Mouse (Mus musculus) MEL (cell line): ENCODE data around the gene Msantd1. TPM values are rescaled to one million over a fixed set of nuclear protein-coding genes. Genes with fewer than 3 reads are reported as not detected.

Experiments
- DNase-seq: peaks from one replicate; pipeline ENCODE4 v3.0.0; 2011; ENCODE audit warnings: low read depth, low spot score
- H3K27ac ChIP-seq: 2 replicates; pipeline ENCODE4 v1.5.1; 2012; ENCODE audit warnings: low read depth, mild to moderate bottlenecking, control low read depth, low read length, moderate library complexity; ENCODE audit not compliant: control insufficient read depth
- H3K27me3 ChIP-seq, 2 experiments: fragments of 150-350 bp in 1 of 2; sonication (generic) in 1 of 2; 2 replicates each; pipeline ENCODE4 v1.6.1; 2012; ENCODE audit warnings: low read length in 2 of 2, mild to moderate bottlenecking in 2 of 2, improper control_type of control experiment in 1 of 2, moderate library complexity in 1 of 2; ENCODE audit not compliant: insufficient read depth in 2 of 2, control insufficient read depth in 1 of 2
- H3K36me3 ChIP-seq, 2 experiments: 2 replicates each; pipeline ENCODE4 v1.6.1; 2012 to 2014; ENCODE audit warnings: low read length in 2 of 2, improper control_type of control experiment in 1 of 2, inconsistent platforms in 1 of 2, mild to moderate bottlenecking in 1 of 2; ENCODE audit not compliant: insufficient read depth in 2 of 2, control insufficient read depth in 1 of 2
- H3K4me1 ChIP-seq, 2 experiments: fragments of 150-350 bp in 1 of 2; sonication (generic) in 1 of 2; 2 replicates each; pipeline ENCODE4 v1.6.1; 2012; ENCODE audit warnings: low read length in 2 of 2, improper control_type of control experiment in 1 of 2, mild to moderate bottlenecking in 1 of 2; ENCODE audit not compliant: insufficient read depth in 2 of 2, control insufficient read depth in 1 of 2
- H3K4me3 ChIP-seq, 2 experiments: fragments of 150-350 bp in 1 of 2; sonication (generic) in 1 of 2; 2 replicates each; pipeline ENCODE4 v1.5.1; 2012; ENCODE audit warnings: low read depth in 2 of 2, low read length in 2 of 2, mild to moderate bottlenecking in 2 of 2, moderate library complexity in 2 of 2, control low read depth in 1 of 2, improper control_type of control experiment in 1 of 2; ENCODE audit not compliant: control insufficient read depth in 1 of 2, insufficient read depth in 1 of 2
- H3K79me2 ChIP-seq: 2 replicates; pipeline ENCODE4 v1.6.1; 2012; ENCODE audit warnings: mild to moderate bottlenecking, low read length, moderate library complexity; ENCODE audit not compliant: control insufficient read depth, poor library complexity, insufficient read depth
- H3K9ac ChIP-seq: 2 replicates; pipeline ENCODE4 v1.6.1; 2012; ENCODE audit warnings: low read depth, mild to moderate bottlenecking, control low read depth, low read length, moderate library complexity; ENCODE audit not compliant: control insufficient read depth, poor library complexity, severe bottlenecking
- H3K9me3 ChIP-seq: fragments of 150-350 bp; sonication (generic); replicated peaks from 2 replicates; pipeline ENCODE4 v1.6.1; 2012; ENCODE audit warnings: mild to moderate bottlenecking, low read length, improper control_type of control experiment, moderate library complexity; ENCODE audit not compliant: insufficient read depth
- CTCF ChIP-seq, 3 experiments: IDR thresholded peaks in 2 of 3; conservative IDR thresholded peaks in 1 of 3; 2 replicates each; pipeline ENCODE4 v1.5.1; 2011 to 2012; ENCODE audit warnings: low read length in 3 of 3, low read depth in 2 of 3, mild to moderate bottlenecking in 2 of 3, improper control_type of control experiment in 1 of 3, inconsistent platforms in 1 of 3, mixed read lengths in 1 of 3, moderate library complexity in 1 of 3; ENCODE audit not compliant: control insufficient read depth in 1 of 3, insufficient read depth in 1 of 3, poor library complexity in 1 of 3, severe bottlenecking in 1 of 3
- ELF1 ChIP-seq: IDR thresholded peaks from 2 replicates; pipeline ENCODE4 v1.6.1; 2014; ENCODE audit warnings: low read depth, mild to moderate bottlenecking, inconsistent platforms, low read length, improper control_type of control experiment, moderate library complexity
- EP300 ChIP-seq, 2 experiments: IDR thresholded peaks; 2 replicates each; pipeline ENCODE4 v1.6.1; 2011; ENCODE audit warnings: improper control_type of control experiment in 2 of 2, low read length in 2 of 2, low read depth in 1 of 2, mild to moderate bottlenecking in 1 of 2
- ETS1 ChIP-seq: IDR thresholded peaks from 2 replicates; pipeline ENCODE4 v1.6.1; 2012; ENCODE audit warnings: low read depth, mild to moderate bottlenecking, inconsistent platforms, low read length, improper control_type of control experiment, moderate library complexity
- GATA1 ChIP-seq: IDR thresholded peaks from 2 replicates; pipeline ENCODE4 v1.6.1; 2011; ENCODE audit warnings: low read depth, low read length, improper control_type of control experiment
- HCFC1 ChIP-seq: IDR thresholded peaks from 2 replicates; pipeline ENCODE4 v1.6.1; 2012; ENCODE audit warnings: low read depth, mild to moderate bottlenecking, inconsistent platforms, low read length, improper control_type of control experiment, moderate library complexity
- KAT2A ChIP-seq: conservative IDR thresholded peaks from 2 replicates; pipeline ENCODE4 v1.6.1; 2012; ENCODE audit warnings: low read depth, low read length, improper control_type of control experiment, inconsistent platforms
- MAFK ChIP-seq: IDR thresholded peaks from 2 replicates; pipeline ENCODE4 v1.6.1; 2011; ENCODE audit warnings: low read depth, mild to moderate bottlenecking, low read length, improper control_type of control experiment, borderline replicate concordance
- MAX ChIP-seq: IDR thresholded peaks from 2 replicates; pipeline ENCODE4 v1.6.1; 2011; ENCODE audit warnings: low read length, improper control_type of control experiment
- MAZ ChIP-seq: IDR thresholded peaks from 2 replicates; pipeline ENCODE4 v1.6.1; 2012; ENCODE audit warnings: low read depth, mild to moderate bottlenecking, inconsistent platforms, low read length, improper control_type of control experiment
- MXI1 ChIP-seq: IDR thresholded peaks from 2 replicates; pipeline ENCODE4 v1.6.1; 2011; ENCODE audit warnings: mild to moderate bottlenecking, low read depth, low read length, improper control_type of control experiment
- MYB ChIP-seq: IDR thresholded peaks from 2 replicates; pipeline ENCODE4 v1.6.1; 2011; ENCODE audit warnings: mild to moderate bottlenecking, low read depth, low read length, improper control_type of control experiment
- MYC ChIP-seq: IDR thresholded peaks from 2 replicates; pipeline ENCODE4 v1.6.1; 2011; ENCODE audit warnings: low read depth, mild to moderate bottlenecking, low read length, improper control_type of control experiment, moderate library complexity
- NRF1 ChIP-seq: IDR thresholded peaks from 2 replicates; pipeline ENCODE4 v1.6.1; 2014; ENCODE audit warnings: low read depth, mild to moderate bottlenecking, inconsistent platforms, low read length, improper control_type of control experiment, moderate library complexity; ENCODE audit not compliant: poor library complexity, insufficient read depth, severe bottlenecking
- POLR2AphosphoS2 ChIP-seq: IDR thresholded peaks from 2 replicates; pipeline ENCODE4 v1.6.1; 2011; ENCODE audit warnings: low read length, improper control_type of control experiment
- POLR2AphosphoS5 ChIP-seq: IDR thresholded peaks from 2 replicates; pipeline ENCODE4 v1.6.1; 2012; ENCODE audit warnings: low read depth, borderline replicate concordance, mild to moderate bottlenecking, inconsistent platforms, low read length, moderate library complexity, mixed read lengths
- RAD21 ChIP-seq: IDR thresholded peaks from 2 replicates; pipeline ENCODE4 v1.6.1; 2011; ENCODE audit warnings: mild to moderate bottlenecking, low read depth, low read length, improper control_type of control experiment
- RCOR1 ChIP-seq: IDR thresholded peaks from 2 replicates; pipeline ENCODE4 v1.6.1; 2012; ENCODE audit warnings: low read depth, mild to moderate bottlenecking, inconsistent platforms, low read length, improper control_type of control experiment
- SIN3A ChIP-seq: IDR thresholded peaks from 2 replicates; pipeline ENCODE4 v1.6.1; 2012; ENCODE audit warnings: low read length, improper control_type of control experiment, inconsistent platforms
- TAL1 ChIP-seq: IDR thresholded peaks from 2 replicates; pipeline ENCODE4 v1.6.1; 2012; ENCODE audit warnings: mild to moderate bottlenecking, inconsistent platforms, low read length, moderate library complexity, mixed read lengths
- TBP ChIP-seq: IDR thresholded peaks from 2 replicates; pipeline ENCODE4 v1.8.0; 2011; ENCODE audit warnings: low read depth, low read length, improper control_type of control experiment
- TCF12 ChIP-seq: IDR thresholded peaks from 2 replicates; pipeline ENCODE4 v1.6.1; 2014; ENCODE audit warnings: low read depth, mild to moderate bottlenecking, inconsistent platforms, low read length, improper control_type of control experiment, moderate library complexity
- UBTF ChIP-seq: IDR thresholded peaks from 2 replicates; pipeline ENCODE4 v1.6.1; 2012; ENCODE audit warnings: low read depth, mild to moderate bottlenecking, inconsistent platforms, low read length, improper control_type of control experiment, moderate library complexity, borderline replicate concordance; ENCODE audit not compliant: insufficient read depth
- ZNF384 ChIP-seq: IDR thresholded peaks from 2 replicates; pipeline ENCODE4 v1.6.1; 2012; ENCODE audit warnings: low read depth, mild to moderate bottlenecking, inconsistent platforms, low read length, improper control_type of control experiment
- polyA plus RNA-seq, 2 experiments: library from polyadenylated mRNA; stranded (reverse) in 1 of 2; unstranded in 1 of 2; fragments of >175 nt in 1 of 2; fragments of >200 nt in 1 of 2; gene quantifications; 2 replicates each; pipeline versions ENCODE4 v1.2.1 to v1.2.4; 2012; ENCODE audit warnings: low replicate concordance in 2 of 2, low read depth in 1 of 2; ENCODE audit not compliant: insufficient read length in 2 of 2, insufficient read depth in 1 of 2, missing spikeins in 1 of 2
- total RNA-seq: library from RNA; depleted of rRNA; stranded (reverse); fragments of 300-350 nt; gene quantifications from 2 replicates; pipeline ENCODE4 v1.2.3, GENCODE M21; 2012

The Msantd1 gene
- total and polyA plus RNA-seq, 3 experiments = 0.27 to 0.88 TPM; not detected in 1

DNA sequence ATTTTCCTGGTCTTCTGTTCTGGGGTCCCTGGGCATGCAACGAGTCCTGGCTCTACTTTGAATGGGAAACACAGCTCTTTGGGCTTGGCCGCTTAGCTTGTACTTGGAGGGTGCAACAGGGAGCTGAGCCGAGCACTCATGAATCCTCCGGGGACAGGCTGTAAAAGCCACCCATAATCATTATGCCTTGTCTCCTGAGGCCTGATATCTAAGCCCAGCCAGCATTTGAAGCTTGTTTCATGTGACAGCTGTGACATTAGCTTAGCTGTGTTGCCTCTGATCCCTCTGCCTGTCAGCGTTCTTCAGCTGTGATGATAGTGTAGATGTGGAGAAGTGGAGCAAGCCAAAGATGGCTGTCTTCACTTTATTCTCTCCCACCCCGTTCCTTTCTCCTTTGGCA lies 46.7 kb downstream of the Msantd1 start:
- Histone ChIP-seq H3K4me1 (peaks cover 28 to 30% of the 10 kb centered on the region in 2 experiments), H3K9me3 (no peaks in the 10 kb centered on the region), H3K9ac (no peak overlapping the region), H3K27me3 (no peaks in the 10 kb centered on the region), H3K36me3 (peaks cover 0 to 14% of the 10 kb centered on the region in 2 experiments; a peak in 2 of 4 replicates), H3K4me3 (no peak overlapping the region), H3K79me2 (peaks cover 4% of the 10 kb centered on the region), H3K27ac (no peak overlapping the region)
- DNase-seq = peak; percentile 34
- TF ChIP-seq MXI1 = peak; percentile 57; the same call in 1 of the 2 replicates
- no peak for TF ChIP-seq UBTF
- TF ChIP-seq ETS1 = peak; percentile 50; the same call in 1 of the 2 replicates
- TF ChIP-seq EP300 (IDR thresholded peaks at IDR 0.05; ENCODE audit: low read depth in 1 of 2, low read length in 2 of 2) = peak in 1 of 2 experiments; percentile 14; a peak in 1 of 4 replicates
- peak; percentile 56 for TF ChIP-seq SIN3A
- no peak for TF ChIP-seq RAD21

DNA sequence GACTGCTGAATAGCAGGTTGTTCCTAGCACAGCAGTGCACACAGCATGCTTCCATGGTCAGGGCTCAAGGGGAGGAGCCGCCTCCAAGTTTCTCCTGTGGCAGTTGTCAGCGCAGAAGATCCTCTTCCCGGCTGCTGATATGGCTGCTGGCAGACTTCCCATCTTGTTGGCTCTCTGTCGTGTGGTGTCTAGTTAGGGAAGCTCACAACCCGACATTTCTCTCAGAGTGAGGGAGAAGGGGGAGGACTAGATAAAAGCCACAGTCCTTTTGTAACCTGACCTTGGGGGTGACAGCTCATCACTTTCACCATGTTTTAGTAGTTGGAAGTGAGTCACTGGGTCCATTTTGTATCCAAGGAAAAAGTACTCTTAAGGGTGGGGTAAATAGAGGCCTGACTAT lies 47.8 kb downstream of the Msantd1 start:
- Histone ChIP-seq H3K27me3 (no peaks in the 10 kb centered on the region), H3K27ac (peak overlapping the region; percentile 30), H3K36me3 (peaks cover 0 to 14% of the 10 kb centered on the region in 2 experiments; a peak in 2 of 4 replicates), H3K4me3 (no peak overlapping the region), H3K9ac (no peak overlapping the region), H3K9me3 (no peaks in the 10 kb centered on the region), H3K79me2 (no peaks in the 10 kb centered on the region), H3K4me1 (peaks cover 23 to 24% of the 10 kb centered on the region in 2 experiments)
- DNase-seq = peak; percentile 97
- TF ChIP-seq MYB = peak; percentile 47; the same call in 1 of the 2 replicates
- no peak for TF ChIP-seq POLR2AphosphoS5
- peak; percentile 84 for TF ChIP-seq TCF12
- TF ChIP-seq GATA1 = peak; percentile 80
- TF ChIP-seq TBP = 0 out of 2 replicates have a peak, but pooled peaks have one; percentile 38
- TF ChIP-seq TAL1 = peak; percentile 18; the same call in 1 of the 2 replicates
- peak; percentile 17; the same call in 1 of the 2 replicates for TF ChIP-seq NRF1
- TF ChIP-seq MXI1 = peak; percentile 79
- TF ChIP-seq HCFC1 = peak; percentile 49; the same call in 1 of the 2 replicates
- TF ChIP-seq ELF1 = peak; percentile 69; the same call in 1 of the 2 replicates
- TF ChIP-seq SIN3A = peak; percentile 83
- TF ChIP-seq ETS1 = peak; percentile 92
- TF ChIP-seq MAX = 0 out of 2 replicates have a peak, but pooled peaks have one; percentile 8
- no peak for TF ChIP-seq ZNF384
- TF ChIP-seq CTCF (IDR thresholded peaks at IDR 0.05 in 2 of 3, conservative IDR thresholded peaks at IDR 0.05 in 1 of 3; ENCODE audit: control insufficient read depth in 1 of 3, insufficient read depth in 1 of 3, low read depth in 2 of 3, low read length in 3 of 3, poor library complexity in 1 of 3, severe bottlenecking in 1 of 3) = no peak
- no peak for TF ChIP-seq KAT2A
- TF ChIP-seq EP300 (IDR thresholded peaks at IDR 0.05; ENCODE audit: low read depth in 1 of 2, low read length in 2 of 2) = peak; percentile 83 to 88
- no peak for TF ChIP-seq POLR2AphosphoS2
- peak; percentile 47; the same call in 1 of the 2 replicates for TF ChIP-seq MYC
- peak; percentile 72 for TF ChIP-seq RCOR1
- TF ChIP-seq MAZ = peak; percentile 87
- peak; percentile 61; the same call in 1 of the 2 replicates for TF ChIP-seq MAFK
